Mouse (Mus musculus): Measurements from ENCODE around the gene Adamtsl1.

GRCm38 (mm10) chr4:86278546-86278945 lies 764.6 kb downstream of the Adamtsl1 start:
- TF ChIP-seq ZNF384 (IDR thresholded peaks at IDR 0.05; ENCODE audit: low read depth, low read length) = no peak
- no peak for TF ChIP-seq HCFC1 (IDR thresholded peaks at IDR 0.05; ENCODE audit: borderline replicate concordance, insufficient read depth, low read length)

All from ES-E14 (cell line).